Mouse (Mus musculus) thymus, postnatal 25 days (tissue): ENCODE measurements around the gene Ggta1.
"Not testable (repeated sequence)": the region's sequence is repeated elsewhere in the genome, so short reads cannot be mapped to it uniquely, and the experiment has no call there.

ENCODE experiments used
- DNase-seq: peaks from one replicate; pipeline ENCODE4 v3.0.0; 2022

Gene Ggta1

GRCm38 (mm10) chr2:35459316-35459715, 3.7 kb downstream of the Ggta1 start:
- no peak for DNase-seq

- no peak for DNase-seq
Measured at GRCm38 (mm10) chr2:35458421-35458820, 4.6 kb downstream of the Ggta1 start.

GRCm38 (mm10) chr2:35453736-35454135, 9.3 kb downstream of the Ggta1 start:
- DNase-seq: peak; percentile 48

GRCm38 (mm10) chr2:35452695-35453094, 10.3 kb downstream of the Ggta1 start:
- not testable (repeated sequence) for DNase-seq

- no peak for DNase-seq
Measured at GRCm38 (mm10) chr2:35451484-35452050, 11.5 kb downstream of the Ggta1 start.

- DNase-seq: no peak
Measured at GRCm38 (mm10) chr2:35450856-35451255, 12.2 kb downstream of the Ggta1 start.

- DNase-seq: no peak
Measured at GRCm38 (mm10) chr2:35449687-35450622, 13.1 kb downstream of the Ggta1 start.

GRCm38 (mm10) chr2:35448914-35449670, 13.9 kb downstream of the Ggta1 start:
- no peak for DNase-seq

GRCm38 (mm10) chr2:35448215-35448913, 14.7 kb downstream of the Ggta1 start:
- DNase-seq: no peak

- DNase-seq: no peak
Measured at GRCm38 (mm10) chr2:35447453-35447852, 15.6 kb downstream of the Ggta1 start.

- no peak for DNase-seq
Measured at GRCm38 (mm10) chr2:35446798-35447197, 16.2 kb downstream of the Ggta1 start.

- peak; percentile 41 for DNase-seq
Measured at GRCm38 (mm10) chr2:35446300-35446699, 16.7 kb downstream of the Ggta1 start.

GRCm38 (mm10) chr2:35445610-35446009, 17.4 kb downstream of the Ggta1 start:
- DNase-seq: peak; percentile 38

- peak; percentile 36 for DNase-seq
Measured at GRCm38 (mm10) chr2:35444764-35445262, 18.2 kb downstream of the Ggta1 start.

GRCm38 (mm10) chr2:35443981-35444763, 18.9 kb downstream of the Ggta1 start:
- peak; percentile 33 for DNase-seq

- DNase-seq: no peak
Measured at GRCm38 (mm10) chr2:35443325-35443724, 19.7 kb downstream of the Ggta1 start.

GRCm38 (mm10) chr2:35442079-35442478, 21.0 kb downstream of the Ggta1 start:
- no peak for DNase-seq

- no peak for DNase-seq
Measured at GRCm38 (mm10) chr2:35441419-35441818, 21.6 kb downstream of the Ggta1 start.

- no peak for DNase-seq
Measured at GRCm38 (mm10) chr2:35440480-35440879, 22.6 kb downstream of the Ggta1 start.

- no peak for DNase-seq
Measured at GRCm38 (mm10) chr2:35437796-35438195, 25.2 kb downstream of the Ggta1 start.

- no peak for DNase-seq
Measured at GRCm38 (mm10) chr2:35434576-35435123, 28.4 kb downstream of the Ggta1 start.
